Mouse (Mus musculus): ENCODE data around the gene Sh2d1b2.

DNA sequence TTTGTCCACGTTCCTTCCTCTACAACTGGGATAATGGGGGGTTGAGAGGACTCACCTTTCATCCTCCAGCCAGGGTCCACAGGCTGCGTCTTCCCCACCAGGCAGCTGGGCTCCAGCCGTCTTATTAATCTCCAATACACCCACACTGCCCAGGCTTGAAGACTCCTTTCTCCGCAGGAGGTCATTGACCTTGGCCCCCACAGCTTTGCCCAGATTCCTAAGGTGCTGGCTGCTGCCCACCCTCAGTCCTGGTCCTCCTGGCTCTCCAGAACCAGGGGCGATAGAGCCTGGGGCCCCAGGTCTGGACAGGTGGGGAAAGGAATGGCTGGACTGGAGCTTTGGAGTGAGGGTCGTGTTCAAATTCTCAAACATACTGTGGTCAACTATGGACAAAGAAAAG, 69.9 kb downstream of the Sh2d1b2 start:
- TF ChIP-seq CTCF (IDR thresholded peaks at IDR 0.05; ENCODE audit: borderline replicate concordance, extremely low read depth, insufficient read depth, insufficient read length) (no peak), POLR2A (IDR thresholded peaks at IDR 0.05; ENCODE audit: borderline replicate concordance, extremely low read depth, insufficient read depth, insufficient read length, poor library complexity, severe bottlenecking) (no peak)
